Mouse (Mus musculus): ENCODE results near the gene Ebi3.

DNA sequence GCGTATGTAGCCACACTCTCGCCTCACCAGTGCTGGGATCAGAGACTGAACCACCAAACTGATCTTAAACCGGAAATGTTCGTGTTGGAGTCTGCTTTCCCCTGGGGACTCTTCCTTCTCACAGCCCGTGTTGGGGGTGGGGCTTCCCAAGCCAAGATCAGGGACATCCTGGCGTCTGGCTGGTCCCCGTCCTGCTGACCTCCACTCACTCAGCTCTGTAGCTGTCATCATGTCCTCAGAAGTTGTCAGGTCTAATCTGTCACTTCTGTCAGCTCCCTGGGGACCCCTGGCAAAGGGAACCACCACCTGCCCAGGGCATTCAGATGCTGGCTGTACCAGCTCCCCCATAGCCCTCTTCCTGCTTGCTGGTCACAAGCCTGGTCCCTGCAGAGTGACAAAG is 15.8 kb downstream of the Ebi3 start:
- no peak for TF ChIP-seq CTCF (IDR thresholded peaks at IDR 0.05; ENCODE audit: low read depth)
- TF ChIP-seq EP300 (IDR thresholded peaks at IDR 0.05; ENCODE audit: low read depth): no peak

All from liver, embryonic 14.5 days (tissue).